Mouse (Mus musculus): ENCODE results near the gene Foxp1.

GRCm38 (mm10) chr6:99172589-99172986 lies 349.9 kb downstream of the Foxp1 start:
- TF ChIP-seq CTCF (IDR thresholded peaks at IDR 0.05; ENCODE audit: control insufficient read depth, insufficient read depth, low read length): no peak
- no peak for TF ChIP-seq POLR2A (IDR thresholded peaks at IDR 0.05; ENCODE audit: borderline replicate concordance, control insufficient read depth, low read depth, low read length)

Data from bone marrow, adult 2 months (tissue).